Mouse (Mus musculus) adrenal gland (tissue): ENCODE measurements around the gene Avpr1a.

Experiments
- intact Hi-C: fragments of 180-260 bp; cut with DNase I; formaldehyde crosslinking; loops from one replicate; pipeline ENCODE4 v1.15.1; 2025
- long read RNA-seq, 2 experiments: library from polyadenylated mRNA; unstranded; transcript quantifications; one replicate each; pipeline ENCODE4 v2.0.0; 2020; ENCODE audit warnings: borderline replicate concordance in 1 of 2; ENCODE audit not compliant: insufficient replicate concordance in 1 of 2

Avpr1a gene
- long read RNA-seq, experiment 1 = 0 reads
- long read RNA-seq, experiment 2 = 0 reads

DNA sequence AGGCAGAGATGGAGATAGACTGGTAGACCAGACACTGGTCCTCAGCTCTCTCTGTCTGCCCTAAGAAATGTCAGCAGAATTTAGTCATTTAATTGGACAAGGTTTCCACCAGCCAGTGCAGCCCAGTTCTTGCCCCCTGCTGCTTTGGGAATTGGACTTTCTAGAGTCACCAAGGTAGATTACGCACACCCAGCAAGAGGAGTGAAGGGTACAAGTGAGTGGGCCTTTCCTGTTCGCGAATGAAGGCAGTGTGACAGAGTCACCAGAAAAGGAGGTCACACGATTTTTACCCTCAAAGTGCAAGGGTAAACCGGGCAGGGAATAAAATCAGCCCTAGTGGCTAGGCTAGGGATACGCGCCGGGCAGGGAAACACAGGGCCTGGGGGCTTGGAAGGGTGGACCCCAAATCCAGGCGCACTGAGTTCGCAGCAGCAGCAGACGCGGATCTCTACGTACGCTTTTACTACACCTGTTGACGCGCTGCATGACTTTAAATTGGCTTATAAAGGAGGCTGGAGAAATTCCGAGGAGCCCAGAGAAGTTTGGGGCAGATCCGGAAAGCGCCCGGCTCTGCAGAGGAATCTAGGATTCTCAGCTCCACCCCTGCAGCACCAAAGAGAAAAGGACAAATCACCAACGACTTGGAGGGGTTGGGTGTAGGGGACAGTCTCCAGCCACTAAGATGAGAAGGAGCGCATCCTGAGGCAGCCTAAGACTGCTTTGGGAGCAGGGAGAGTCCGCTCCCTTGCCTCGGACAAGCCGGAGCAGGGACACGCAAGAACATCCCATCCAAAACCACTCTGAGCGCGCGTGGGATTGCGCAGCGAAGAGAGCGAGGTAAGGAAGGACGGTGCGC is at the start of gene Avpr1a:
TSS of gene Avpr1a (plus strand) at position 639 of the 856 bp plus-strand sequence.
- intact Hi-C loops = loop anchor here (2.0 to 5.0 kb wide), 3 partner anchors 79 to 346 kb away; no protein-coding TSS in a partner anchor

DNA sequence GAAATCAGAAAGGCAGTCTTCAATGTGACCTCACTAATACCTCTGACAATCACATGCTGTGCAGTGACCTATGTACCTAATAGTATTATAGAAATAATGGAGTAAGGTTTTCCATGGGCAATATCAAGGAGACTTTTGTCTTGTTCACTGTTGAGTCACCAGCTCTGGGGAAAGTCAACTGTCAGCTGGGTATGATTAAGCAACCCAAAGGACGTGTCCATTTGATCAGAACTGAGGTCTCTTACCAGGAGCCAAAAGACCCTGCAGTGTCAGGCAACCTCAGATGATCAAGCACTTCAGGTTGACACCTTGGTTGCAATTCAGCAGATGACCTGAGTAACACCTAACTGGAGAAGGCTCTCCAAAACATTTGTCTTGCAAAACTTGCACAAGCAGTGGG is 46.0 kb upstream of the Avpr1a start:
- intact Hi-C loops = no loop called here

DNA sequence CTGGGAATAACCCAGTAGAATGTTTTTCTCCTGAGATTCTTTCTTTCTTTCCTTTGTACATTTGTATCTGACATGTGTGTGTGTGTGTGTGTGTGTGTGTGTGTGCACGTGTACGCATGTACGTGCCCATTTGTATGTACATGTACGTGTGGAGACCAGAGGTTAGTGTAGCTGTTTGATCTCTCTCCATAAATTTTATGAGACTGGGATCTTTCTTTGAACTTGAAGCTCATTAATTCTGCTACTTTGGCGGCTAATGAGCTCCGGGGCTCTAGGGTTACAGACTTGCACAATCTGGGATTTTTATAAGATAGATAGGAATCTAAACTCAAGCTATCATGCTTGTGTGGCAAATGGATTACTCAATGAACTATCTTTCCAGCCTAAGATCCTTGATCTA is 42.0 kb upstream of the Avpr1a start:
- intact Hi-C loops = no loop called here

DNA sequence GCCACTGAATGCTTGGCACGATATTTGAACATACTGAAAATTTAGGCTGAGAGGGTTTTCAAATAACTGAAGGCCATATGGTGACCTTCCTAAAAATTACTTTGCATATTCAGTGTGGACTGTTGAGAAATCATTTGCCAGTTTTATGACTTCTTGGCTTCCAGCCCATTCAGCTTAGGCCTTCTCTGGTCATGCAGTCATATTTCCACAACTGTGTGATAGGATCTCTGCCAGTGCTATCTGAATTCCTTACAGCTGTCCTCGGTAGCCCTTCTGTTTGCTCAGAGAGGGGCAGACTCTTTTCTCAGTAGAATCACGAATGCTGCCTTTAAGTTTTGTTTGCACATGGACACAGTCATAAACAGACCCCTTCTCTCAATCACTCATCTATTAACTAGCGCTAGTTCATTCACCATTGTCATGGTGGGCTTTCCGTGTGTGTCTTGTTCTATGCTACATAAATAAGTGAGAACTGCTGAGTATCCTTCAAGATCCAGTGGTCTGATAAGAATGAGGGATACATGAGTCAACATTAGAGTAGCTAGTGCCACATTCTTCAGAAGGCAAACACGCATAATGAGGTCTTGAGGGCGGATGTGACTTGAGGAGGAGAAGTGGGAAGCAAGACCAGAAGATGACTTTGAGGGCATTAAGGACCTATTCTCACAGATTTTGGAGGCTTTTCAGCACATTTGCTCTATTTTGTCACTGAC is 39.4 kb upstream of the Avpr1a start:
- intact Hi-C loops = no loop called here

DNA sequence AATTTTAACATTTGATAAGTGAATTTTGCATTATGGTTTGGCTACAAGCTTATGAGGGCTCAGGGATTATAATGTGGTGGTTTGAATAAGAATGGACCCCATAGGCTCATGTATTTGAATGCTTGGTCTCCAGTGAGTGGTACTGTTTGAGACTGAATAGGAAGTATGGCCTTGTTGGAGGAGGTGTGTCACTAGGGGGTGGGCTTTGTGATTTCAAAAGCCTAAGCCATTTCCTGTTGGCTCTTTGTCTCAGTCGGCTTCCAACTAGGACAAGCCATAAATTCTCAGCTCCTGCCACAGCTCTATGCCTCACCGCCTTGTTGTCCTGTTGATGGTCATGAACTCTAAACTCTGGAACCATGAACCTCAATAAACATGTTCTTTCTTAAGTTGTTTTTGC is 37.5 kb upstream of the Avpr1a start:
- intact Hi-C loops = no loop called here

DNA sequence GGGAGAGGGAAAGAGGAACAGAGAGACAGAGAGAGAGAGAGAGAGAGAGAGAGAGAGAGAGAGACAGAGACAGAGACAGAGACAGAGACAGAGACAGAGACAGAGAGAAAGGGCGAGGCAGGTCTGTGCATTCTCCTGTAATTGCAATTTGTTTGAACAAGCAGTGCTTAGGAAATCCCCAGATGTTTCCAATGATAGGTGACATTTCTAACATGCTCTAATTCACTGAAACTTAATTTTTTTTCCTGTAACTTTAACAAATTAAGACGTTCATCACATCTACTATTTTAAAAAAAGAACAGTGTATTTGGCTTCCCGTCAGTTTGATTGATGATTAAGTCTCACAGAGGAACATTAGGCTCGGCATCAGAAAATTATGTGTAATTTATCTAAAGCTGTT is 15.6 kb upstream of the Avpr1a start:
- intact Hi-C loops = no loop called here

DNA sequence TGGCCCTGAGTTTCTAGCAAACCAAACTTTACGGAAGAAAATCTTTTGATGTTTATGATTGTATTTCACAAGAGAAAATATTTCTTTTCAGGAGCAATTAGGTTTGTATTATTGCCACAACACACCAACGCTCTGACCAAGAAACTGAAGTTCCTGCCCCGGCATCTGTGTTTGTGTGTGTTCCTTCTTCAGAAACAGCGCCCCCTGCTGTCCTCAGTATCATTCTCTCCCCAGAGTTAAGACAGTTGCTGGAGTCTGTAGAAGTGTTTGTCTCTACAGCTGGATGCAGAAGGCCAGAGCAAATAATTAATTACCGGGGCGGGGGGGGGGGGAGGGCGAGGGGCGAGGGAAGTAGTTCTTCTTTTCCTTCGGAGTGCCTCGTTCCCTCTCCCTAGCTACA is 1.0 kb upstream of the Avpr1a start:
- intact Hi-C loops = loop anchor here (5.0 kb wide), 2 partner anchors 80 to 345 kb away; no protein-coding TSS in a partner anchor

DNA sequence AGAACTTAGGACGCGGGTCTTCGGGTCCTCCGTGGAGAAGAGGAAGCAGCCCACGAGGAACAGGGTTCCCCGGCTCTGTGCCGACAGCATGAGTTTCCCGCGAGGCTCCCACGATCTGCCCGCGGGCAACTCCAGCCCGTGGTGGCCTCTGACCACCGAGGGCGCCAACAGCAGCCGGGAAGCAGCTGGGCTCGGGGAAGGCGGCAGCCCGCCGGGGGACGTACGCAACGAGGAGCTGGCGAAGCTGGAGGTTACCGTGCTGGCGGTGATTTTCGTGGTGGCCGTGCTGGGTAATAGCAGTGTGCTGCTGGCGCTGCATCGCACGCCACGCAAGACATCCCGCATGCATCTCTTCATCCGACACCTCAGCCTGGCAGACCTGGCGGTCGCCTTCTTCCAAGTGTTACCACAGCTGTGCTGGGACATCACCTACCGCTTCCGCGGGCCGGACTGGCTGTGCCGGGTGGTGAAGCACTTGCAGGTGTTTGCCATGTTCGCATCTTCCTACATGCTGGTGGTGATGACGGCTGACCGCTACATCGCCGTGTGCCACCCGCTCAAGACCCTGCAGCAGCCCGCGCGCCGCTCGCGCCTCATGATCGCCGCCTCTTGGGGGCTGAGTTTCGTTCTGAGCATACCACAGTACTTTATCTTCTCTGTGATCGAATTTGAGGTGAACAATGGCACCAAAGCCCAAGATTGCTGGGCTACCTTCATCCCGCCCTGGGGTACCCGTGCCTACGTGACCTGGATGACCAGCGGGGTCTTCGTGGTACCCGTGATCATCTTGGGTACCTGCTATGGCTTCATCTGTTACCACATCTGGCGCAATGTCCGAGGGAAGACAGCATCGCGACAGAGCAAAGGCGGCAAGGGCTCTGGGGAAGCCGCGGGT is 665 bp downstream of the Avpr1a start:
- intact Hi-C loops = loop anchor here (2.0 to 5.0 kb wide), 3 partner anchors 78 to 347 kb away; no protein-coding TSS in a partner anchor

DNA sequence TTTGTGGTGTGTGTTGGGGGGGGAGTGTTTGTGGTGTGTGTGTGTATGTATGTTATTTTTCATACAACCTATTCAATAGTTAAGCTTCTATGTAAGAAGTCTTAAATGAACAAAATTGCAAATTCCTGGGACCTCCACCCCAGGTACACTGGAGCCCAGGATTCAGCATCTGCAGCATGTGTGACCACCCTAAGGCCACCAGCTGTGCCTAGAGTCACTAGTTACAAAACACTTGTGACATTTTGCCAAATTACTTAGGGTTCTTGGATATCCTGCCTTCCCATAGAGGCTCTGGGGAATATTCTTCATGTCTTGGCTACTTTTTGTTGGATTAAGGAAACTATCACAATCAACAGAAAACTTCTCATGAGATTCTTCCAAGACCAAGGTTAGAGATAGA is 1.6 kb downstream of the Avpr1a start:
- intact Hi-C loops = loop anchor here (2.0 to 5.0 kb wide), 3 partner anchors 77 to 348 kb away; no protein-coding TSS in a partner anchor

DNA sequence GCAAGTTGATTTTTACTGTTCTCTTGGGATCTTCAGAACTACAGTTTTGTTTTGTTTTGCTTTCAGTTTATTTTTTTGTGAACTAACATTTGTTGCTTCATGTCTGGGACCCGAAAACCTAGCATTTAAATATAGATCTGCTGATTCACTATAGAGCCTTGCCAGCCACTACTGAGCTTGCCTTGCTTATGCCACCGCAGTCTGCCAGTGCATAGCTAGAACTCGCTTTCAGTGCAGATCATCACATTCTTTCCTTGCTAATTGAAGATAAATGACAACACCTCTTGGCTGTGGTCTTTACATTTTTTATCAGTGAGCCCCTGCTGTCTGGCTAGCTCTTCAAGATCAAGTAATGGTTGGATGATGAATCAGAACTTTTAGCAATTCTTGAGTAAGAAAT is 5.2 kb downstream of the Avpr1a start:
- intact Hi-C loops = no loop called here

DNA sequence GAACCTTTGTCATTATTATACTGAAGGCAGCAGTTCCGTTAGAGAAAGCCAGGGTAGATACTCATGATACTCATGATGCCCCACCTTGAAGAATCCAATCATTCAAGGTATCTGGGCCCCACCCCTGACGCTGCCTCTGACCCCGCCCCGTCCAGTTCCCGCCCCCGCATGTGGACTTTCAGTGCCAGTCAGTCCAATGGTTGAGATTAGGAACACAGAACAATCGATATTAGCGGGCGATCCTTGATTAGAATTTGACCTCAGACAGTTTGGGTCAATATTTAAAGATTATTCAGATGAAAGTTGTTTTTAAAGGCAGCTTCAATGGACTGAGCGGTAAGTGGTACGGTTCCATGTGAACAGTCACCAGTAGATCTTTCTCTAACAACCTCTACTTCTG is 7.5 kb downstream of the Avpr1a start:
- intact Hi-C loops = no loop called here

DNA sequence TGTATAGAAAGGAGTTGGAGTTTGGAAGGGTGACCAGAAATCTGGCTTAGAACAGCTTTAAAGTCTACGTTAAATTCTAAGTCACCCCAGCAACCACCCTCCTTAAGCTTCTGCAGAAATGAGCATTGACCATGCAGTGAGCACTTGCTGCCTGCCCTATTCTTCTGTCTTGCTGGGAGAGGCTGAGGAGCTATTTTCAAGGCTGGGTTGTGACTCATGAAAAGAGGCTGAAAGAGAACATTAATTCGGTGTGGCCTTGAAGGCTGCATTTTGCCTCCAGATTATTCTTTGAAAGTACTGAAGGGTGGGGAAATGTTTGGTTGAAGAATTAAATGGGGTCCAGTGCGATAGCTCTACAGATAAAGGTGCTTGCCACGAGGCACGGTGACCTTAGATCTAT is 28.5 kb downstream of the Avpr1a start:
- intact Hi-C loops = no loop called here

DNA sequence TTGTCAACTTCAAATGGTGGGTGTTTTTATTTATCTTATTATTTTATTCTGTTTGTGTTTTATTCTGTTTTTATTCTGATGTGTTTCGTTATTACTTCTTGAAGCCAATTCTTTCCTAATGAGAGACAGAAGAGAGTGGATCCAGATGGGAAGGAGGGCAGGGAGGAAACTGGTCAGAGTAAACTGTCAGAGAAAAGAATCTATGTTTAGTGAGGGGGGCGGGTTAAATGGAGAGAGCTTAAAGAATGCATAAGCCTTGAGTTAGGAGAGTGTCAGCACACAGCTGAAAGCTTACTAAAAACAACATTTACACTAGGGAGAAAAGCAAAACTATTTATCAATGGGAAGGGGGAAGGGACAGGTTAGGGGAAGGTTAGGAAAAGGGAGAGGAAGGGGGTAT is 50.3 kb downstream of the Avpr1a start:
- intact Hi-C loops = no loop called here

DNA sequence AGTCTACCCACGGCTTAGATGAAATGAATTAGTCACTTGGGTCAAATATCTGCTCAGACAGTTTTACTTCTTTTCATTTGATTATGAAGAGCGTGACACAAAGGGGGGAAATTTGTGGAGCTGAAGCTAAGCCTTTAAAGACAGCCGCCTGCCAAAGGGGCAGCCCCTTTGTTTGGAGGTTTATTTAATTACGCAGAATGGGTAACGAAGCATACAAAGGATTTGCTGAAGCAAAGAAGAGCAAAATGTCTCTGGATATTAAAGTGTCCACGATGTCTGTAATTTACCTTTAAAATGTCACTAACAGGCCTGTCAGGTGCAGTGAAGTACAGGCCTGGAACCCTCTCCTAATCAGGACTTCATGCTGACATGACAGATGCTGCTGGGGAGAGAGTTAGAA is 51.0 kb downstream of the Avpr1a start:
- intact Hi-C loops = no loop called here
